Mouse (Mus musculus) heart, postnatal 0 days (tissue): Measurements from ENCODE around the gene Plcg2. TPM values are rescaled to one million over a fixed set of nuclear protein-coding genes. Genes with fewer than 3 reads are reported as not detected.

Experiments
- ATAC-seq: fragments of 200-750 bp; cut with Nextera tagmentation; 2 replicates; pipeline ENCODE4 v1.8.0; 2017; ENCODE audit warnings: low read depth, moderate number of reproducible peaks, moderate library complexity; ENCODE audit not compliant: insufficient read depth
- DNase-seq: peaks from one replicate; pipeline ENCODE4 v3.0.0-alpha.2; 2016; ENCODE audit warnings: low spot score
- H3K27ac ChIP-seq: fragments of 300-500 bp; sonication (generic); 2 replicates; pipeline ENCODE4 v1.5.1; 2014; ENCODE audit warnings: low read depth, mild to moderate bottlenecking
- H3K27me3 ChIP-seq: fragments of 300-500 bp; sonication (generic); 2 replicates; pipeline ENCODE4 v1.6.1; 2014; ENCODE audit warnings: low read length, mixed read lengths; ENCODE audit not compliant: control insufficient read depth, insufficient read depth
- H3K36me3 ChIP-seq: fragments of 300-500 bp; sonication (generic); replicated peaks from 2 replicates; pipeline ENCODE4 v1.6.1; 2014; ENCODE audit warnings: low read length, mixed read lengths; ENCODE audit not compliant: control insufficient read depth, insufficient read depth
- H3K4me1 ChIP-seq: fragments of 300-500 bp; sonication (generic); 2 replicates; pipeline ENCODE4 v1.6.1; 2014; ENCODE audit warnings: antibody characterized with exemption; ENCODE audit not compliant: control insufficient read depth, insufficient read depth
- H3K4me2 ChIP-seq: fragments of 300-500 bp; sonication (generic); 2 replicates; pipeline ENCODE4 v1.6.1; 2014; ENCODE audit warnings: low read depth, mild to moderate bottlenecking, low read length, moderate library complexity
- H3K4me3 ChIP-seq: fragments of 300-500 bp; sonication (generic); 2 replicates; pipeline ENCODE4 v1.5.1; 2014; ENCODE audit warnings: low read depth, low read length
- H3K9ac ChIP-seq: fragments of 300-500 bp; sonication (generic); replicated peaks from 2 replicates; pipeline ENCODE4 v1.6.1; 2014; ENCODE audit warnings: low read depth, low read length, mixed read lengths
- H3K9me3 ChIP-seq: fragments of 300-500 bp; sonication (generic); replicated peaks from 2 replicates; pipeline ENCODE4 v1.6.1; 2016; ENCODE audit warnings: low read length; ENCODE audit not compliant: control insufficient read depth
- CTCF ChIP-seq: IDR thresholded peaks from 2 replicates; pipeline ENCODE4 v1.5.1; 2016; ENCODE audit warnings: antibody characterized with exemption, control low read depth, low read depth
- EP300 ChIP-seq: IDR thresholded peaks from 2 replicates; pipeline ENCODE4 v1.6.1; 2016; ENCODE audit warnings: antibody characterized with exemption, low read depth
- WGBS: fragments of 180-500 bp; shearing (Covaris S2); extraction: QIAGEN DNeasy Blood & Tissue Kit; methylation state at CpG from one replicate; pipeline ENCODE4 v1.1.7; 2014; 5-methylcytosine and 5-hydroxymethylcytosine counted together
- polyA plus RNA-seq: library from polyadenylated mRNA; unstranded; fragments of >200 nt; fragmentation: Nextera tagmentation; extraction: Ambion mirVana; gene quantifications from 2 replicates; pipeline ENCODE4 v1.2.1, GENCODE M21; 2015
- total RNA-seq: library from RNA; depleted of rRNA; stranded (reverse); fragments of >200 nt; gene quantifications from 2 replicates; pipeline ENCODE4 v1.2.3, GENCODE M21; 2014; ENCODE audit warnings: low replicate concordance

Plcg2 gene
- total and polyA plus RNA-seq, 2 experiments from 2014 or later = 5.0 to 8.8 TPM

- no peak for TF ChIP-seq EP300
- TF ChIP-seq CTCF = no peak
- H3K27me3 ChIP-seq = 0 out of 2 replicates have a peak, but pooled peaks cover 5% of the 10 kb centered on the region
- 34% methylated on average over 11 of the region's 11 CpGs for WGBS
- no peak overlapping the region for H3K4me3 ChIP-seq
- H3K4me1 ChIP-seq = peaks cover 5% of the 10 kb centered on the region; the same call in 1 of the 2 replicates
- no peaks in the 10 kb centered on the region for H3K36me3 ChIP-seq
- DNase-seq (no peak), ATAC-seq (no peak)
- H3K27ac ChIP-seq = no peak overlapping the region
- H3K9ac ChIP-seq = no peak overlapping the region
- H3K4me2 ChIP-seq = no peak overlapping the region
- no peaks in the 10 kb centered on the region for H3K9me3 ChIP-seq
Observed at GRCm38 (mm10) chr8:117670461-117670860, 172.4 kb downstream of the Plcg2 start.

GRCm38 (mm10) chr8:117672558-117672957, 174.5 kb downstream of the Plcg2 start:
- DNase-seq = no peak
- Histone ChIP-seq H3K4me3 (no peak overlapping the region), H3K4me1 (peaks cover 5% of the 10 kb centered on the region; the same call in 1 of the 2 replicates), H3K9ac (no peak overlapping the region), H3K9me3 (no peaks in the 10 kb centered on the region), H3K27ac (no peak overlapping the region), H3K36me3 (no peaks in the 10 kb centered on the region), H3K4me2 (no peak overlapping the region), H3K27me3 (0 out of 2 replicates have a peak, but pooled peaks cover 5% of the 10 kb centered on the region)
- 88% methylated on average over 3 of the region's 3 CpGs for WGBS
- TF ChIP-seq EP300 (no peak), CTCF (no peak)
- no peak for ATAC-seq

GRCm38 (mm10) chr8:117673430-117673830, 175.3 kb downstream of the Plcg2 start, which contains the start of gene Sdr42e1:
Gene Sdr42e1 (minus strand): TSS chr8:117673689.
- H3K9me3 ChIP-seq = no peaks in the 10 kb centered on the region
- ATAC-seq (no peak), DNase-seq (peak; percentile 38)
- peak within 1 kb of the TSS; percentile 68 for H3K9ac ChIP-seq
- 0 out of 2 replicates have a peak, but pooled peaks cover 5% of the 10 kb centered on the region for H3K27me3 ChIP-seq
- no peak for TF ChIP-seq EP300
- TF ChIP-seq CTCF = no peak
- peak within 1 kb of the TSS; percentile 82 for H3K4me2 ChIP-seq
- no peak within 1 kb of the TSS for H3K27ac ChIP-seq
- no peaks in the 10 kb centered on the region for H3K36me3 ChIP-seq
- peaks cover 5% of the 10 kb centered on the region; the same call in 1 of the 2 replicates for H3K4me1 ChIP-seq
- peak within 1 kb of the TSS; percentile 56 for H3K4me3 ChIP-seq
- WGBS = 9% methylated on average over 17 of the region's 17 CpGs

- 68% methylated on average over 5 of the region's 5 CpGs for WGBS
- Histone ChIP-seq H3K4me1 (peaks cover 5% of the 10 kb centered on the region; the same call in 1 of the 2 replicates), H3K4me2 (no peak overlapping the region), H3K27me3 (0 out of 2 replicates have a peak, but pooled peaks cover 4% of the 10 kb centered on the region), H3K9me3 (no peaks in the 10 kb centered on the region), H3K9ac (no peak overlapping the region), H3K4me3 (no peak overlapping the region), H3K36me3 (no peaks in the 10 kb centered on the region), H3K27ac (no peak overlapping the region)
- DNase-seq (no peak), ATAC-seq (no peak)
- TF ChIP-seq CTCF (no peak), EP300 (no peak)
Observed at GRCm38 (mm10) chr8:117675171-117675570, 177.1 kb downstream of the Plcg2 start.

GRCm38 (mm10) chr8:117676460-117676859, 178.4 kb downstream of the Plcg2 start:
- H3K9ac ChIP-seq = no peak overlapping the region
- DNase-seq (no peak), ATAC-seq (no peak)
- no peak overlapping the region for H3K4me3 ChIP-seq
- H3K9me3 ChIP-seq = no peaks in the 10 kb centered on the region
- TF ChIP-seq EP300 = no peak
- TF ChIP-seq CTCF = no peak
- WGBS = 63% methylated on average over 9 of the region's 9 CpGs
- peaks cover 5% of the 10 kb centered on the region; the same call in 1 of the 2 replicates for H3K4me1 ChIP-seq
- H3K36me3 ChIP-seq = no peaks in the 10 kb centered on the region
- H3K4me2 ChIP-seq = no peak overlapping the region
- H3K27ac ChIP-seq = no peak overlapping the region
- H3K27me3 ChIP-seq = no peaks in the 10 kb centered on the region

- DNase-seq (no peak), ATAC-seq (no peak)
- TF ChIP-seq CTCF (no peak), EP300 (no peak)
- no peaks in the 10 kb centered on the region for H3K36me3 ChIP-seq
- H3K4me2 ChIP-seq = no peak overlapping the region
- no peak overlapping the region for H3K27ac ChIP-seq
- no peak overlapping the region for H3K9ac ChIP-seq
- no peak overlapping the region for H3K4me3 ChIP-seq
- 72% methylated on average over 8 of the region's 8 CpGs for WGBS
- no peaks in the 10 kb centered on the region for H3K27me3 ChIP-seq
- H3K9me3 ChIP-seq = no peaks in the 10 kb centered on the region
- peaks cover 5% of the 10 kb centered on the region; the same call in 1 of the 2 replicates for H3K4me1 ChIP-seq
Observed at GRCm38 (mm10) chr8:117677011-117677410, 178.9 kb downstream of the Plcg2 start.
